Mouse (Mus musculus) layer of hippocampus, postnatal 10 days (tissue): ENCODE measurements around the gene Tas2r121. TPM values are rescaled to one million over a fixed set of nuclear protein-coding genes. Genes with fewer than 3 reads are reported as not detected.
"Not testable (repeated sequence)": the region's sequence is repeated elsewhere in the genome, so short reads cannot be mapped to it uniquely, and the experiment has no call there.

ENCODE experiments used
- DNase-seq, 2 experiments: peaks; one replicate each; pipeline ENCODE4 v3.0.0; 2021; ENCODE audit warnings: low spot score in 2 of 2
- long read RNA-seq: library from polyadenylated mRNA; stranded (forward); transcript quantifications from one replicate; pipeline ENCODE4 v2.0.0, GENCODE M21; 2023
- total RNA-seq, 2 experiments: library from RNA; stranded (reverse); gene quantifications; 2 replicates each; pipeline ENCODE4 v1.2.3; 2021

Gene Tas2r121
- not detected for total RNA-seq
- long read RNA-seq = 0 reads

DNA sequence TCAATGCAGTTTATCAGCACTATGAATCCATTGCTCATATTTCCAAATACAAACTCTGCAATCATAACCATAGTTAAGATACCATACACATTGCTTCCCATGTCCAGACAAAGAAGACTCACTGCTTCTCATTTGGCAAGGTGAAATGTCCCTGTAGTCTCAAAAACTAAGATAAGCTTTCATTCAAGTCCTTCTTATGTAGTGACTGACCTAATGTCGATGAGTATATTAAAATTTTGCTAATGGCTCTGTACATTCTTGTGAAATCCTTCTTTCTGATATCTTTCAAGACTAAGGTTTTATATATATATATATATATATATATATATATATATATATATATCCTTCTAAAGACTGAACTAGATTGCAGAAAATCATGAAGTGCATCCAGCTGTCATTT is at the start of gene Tas2r121:
Gene Tas2r121, minus strand, starts transcription at position 101 of the 400 bp plus-strand sequence.
- DNase-seq = no peak

DNA sequence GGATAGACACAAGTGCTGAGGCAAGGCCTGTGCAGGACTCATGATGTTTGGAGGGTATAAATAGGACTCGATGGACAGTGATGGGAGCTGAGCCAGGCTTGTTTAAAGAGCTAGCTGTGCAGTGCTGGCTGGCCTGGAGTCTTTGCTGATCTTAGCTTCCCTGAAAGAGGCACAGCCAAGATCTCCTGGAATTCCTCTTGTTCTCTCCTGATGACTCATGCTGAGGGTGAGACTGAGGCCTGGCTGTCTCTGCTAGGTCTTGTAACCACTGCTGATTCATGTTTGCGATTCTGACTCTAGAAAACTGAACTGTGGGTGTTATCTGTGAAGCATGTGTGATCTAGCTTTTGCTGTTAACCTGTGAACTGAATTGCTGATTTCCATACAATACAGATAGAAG is 49.4 kb upstream of the Tas2r121 start:
- no peak for DNase-seq

DNA sequence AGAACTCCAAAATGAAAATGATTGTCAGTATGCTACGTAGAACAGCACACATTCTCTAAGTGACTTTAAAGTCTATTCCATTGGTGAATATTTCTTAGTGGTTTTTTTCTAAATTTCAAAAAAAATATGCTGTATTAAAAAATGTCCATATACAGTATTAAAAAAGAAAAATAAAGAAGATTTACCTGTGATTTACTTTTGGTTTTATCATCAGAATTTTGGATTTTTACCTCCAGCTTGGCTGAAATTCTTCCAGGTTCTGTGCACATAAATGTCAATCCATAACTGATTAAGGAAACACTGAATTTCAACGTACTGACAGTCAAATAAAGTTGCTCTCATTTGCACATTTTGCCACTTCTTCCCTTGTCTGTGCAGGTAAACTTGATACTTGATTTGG is 37.1 kb upstream of the Tas2r121 start, which contains the start of gene Tas2r115:
Gene Tas2r115, minus strand, starts transcription at position 101 of the 400 bp plus-strand sequence.
- no peak for DNase-seq

GRCm38 (mm10) chr6:132711828-132712227 is 11.0 kb upstream of the Tas2r121 start, which contains the start of gene Tas2r122:
TSS of gene Tas2r122 (minus strand) at chr6:132711928.
- no peak for DNase-seq

DNA sequence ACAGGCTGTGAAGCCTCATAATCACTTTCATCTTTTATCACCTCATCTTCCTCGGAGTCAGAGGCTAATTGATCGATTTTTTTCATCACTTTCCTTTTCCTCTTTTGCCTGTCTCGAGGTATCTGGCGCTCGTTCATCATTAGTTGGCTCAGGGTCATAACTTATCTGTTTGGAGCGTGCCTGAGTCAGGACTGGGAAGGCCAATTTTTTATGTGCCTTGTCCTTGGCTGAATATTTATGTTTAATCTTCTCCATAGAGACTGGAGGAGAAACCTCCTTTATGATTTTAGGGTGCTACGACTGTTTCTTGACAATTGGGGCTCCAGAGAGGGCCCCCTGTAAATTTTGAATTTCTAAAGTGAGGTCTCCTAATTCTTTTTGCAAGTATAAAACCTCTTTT is 9.2 kb downstream of the Tas2r121 start:
- not testable (repeated sequence) for DNase-seq

- no peak for DNase-seq
Observed at GRCm38 (mm10) chr6:132656653-132657052, 44.2 kb downstream of the Tas2r121 start, which contains the start of gene Tas2r120. TSS of gene Tas2r120 (plus strand) at chr6:132656953.

GRCm38 (mm10) chr6:132651426-132651825 is 49.4 kb downstream of the Tas2r121 start, which contains the start of gene A630073D07Rik:
TSS of gene A630073D07Rik (minus strand) at chr6:132651526.
- no peak for DNase-seq

Other genes with a start within 250 kb of the Tas2r121 start
- not detected for gene Prh1, start 131.2 kb downstream of the Tas2r121 start, total RNA-seq
- gene Prp2, start 105.1 kb downstream of the Tas2r121 start, total RNA-seq = not detected
- not detected for gene A630073D07Rik, start 49.5 kb downstream of the Tas2r121 start, total RNA-seq
- gene Tas2r120, start 44.1 kb downstream of the Tas2r121 start, total RNA-seq = not detected
- gene Tas2r122, start 10.9 kb upstream of the Tas2r121 start, total RNA-seq = not detected
- gene Tas2r115, start 37.0 kb upstream of the Tas2r121 start, total RNA-seq = not detected
- not detected for gene Tas2r124, start 53.7 kb upstream of the Tas2r121 start, total RNA-seq
- gene Tas2r102, start 61.1 kb upstream of the Tas2r121 start, total RNA-seq = not detected
- gene Tas2r136, start 77.2 kb upstream of the Tas2r121 start, total RNA-seq = not detected
- not detected for gene Tas2r117, start 101.8 kb upstream of the Tas2r121 start, total RNA-seq
- not detected for gene Tas2r123, start 146.1 kb upstream of the Tas2r121 start, total RNA-seq
- not detected for gene Tas2r116, start 154.4 kb upstream of the Tas2r121 start, total RNA-seq
- gene Tas2r110, start 167.0 kb upstream of the Tas2r121 start, total RNA-seq = not detected
- gene Tas2r113, start 192.0 kb upstream of the Tas2r121 start, total RNA-seq = not detected
- gene Tas2r125, start 208.6 kb upstream of the Tas2r121 start, total RNA-seq = not detected